Mouse (Mus musculus) liver, postnatal 0 days (tissue): ENCODE results near the gene Trim12a. TPM values are rescaled to one million over a fixed set of nuclear protein-coding genes. Genes with fewer than 3 reads are reported as not detected.
A peak's percentile ranks its signal among the peaks of the same experiment; 100 is the strongest.
"Not testable (repeated sequence)": the region's sequence is repeated elsewhere in the genome, so short reads cannot be mapped to it uniquely, and the experiment has no call there.

Source experiments
- ATAC-seq: fragments of 200-750 bp; cut with Nextera tagmentation; 2 replicates; pipeline ENCODE4 v1.8.0; 2017; ENCODE audit warnings: mild to moderate bottlenecking, moderate library complexity
- DNase-seq: peaks from one replicate; pipeline ENCODE4 v3.0.0-alpha.2; 2016
- H3K27ac ChIP-seq: fragments of 300-500 bp; sonication (generic); 2 replicates; pipeline ENCODE4 v1.5.1; 2014; ENCODE audit warnings: antibody characterized with exemption, moderate library complexity, mild to moderate bottlenecking, low read depth
- H3K27me3 ChIP-seq: fragments of 300-500 bp; sonication (generic); 2 replicates; pipeline ENCODE4 v1.6.1; 2014; ENCODE audit warnings: low read length, control low read depth, mixed read lengths; ENCODE audit not compliant: insufficient read depth
- H3K36me3 ChIP-seq: fragments of 300-500 bp; sonication (generic); replicated peaks from 2 replicates; pipeline ENCODE4 v1.6.1; 2014; ENCODE audit warnings: mild to moderate bottlenecking, control low read depth, low read length, moderate library complexity, mixed read lengths; ENCODE audit not compliant: insufficient read depth
- H3K4me1 ChIP-seq: fragments of 300-500 bp; sonication (generic); 2 replicates; pipeline ENCODE4 v1.6.1; 2014; ENCODE audit warnings: antibody characterized with exemption, mild to moderate bottlenecking, control low read depth; ENCODE audit not compliant: insufficient read depth
- H3K4me2 ChIP-seq: fragments of 300-500 bp; sonication (generic); 2 replicates; pipeline ENCODE4 v1.6.1; 2014; ENCODE audit warnings: low read depth, mild to moderate bottlenecking, low read length, moderate library complexity, mixed read lengths
- H3K4me3 ChIP-seq: fragments of 300-500 bp; sonication (generic); 2 replicates; pipeline ENCODE4 v1.5.1; 2014; ENCODE audit warnings: low read depth, low read length
- H3K9ac ChIP-seq: fragments of 300-500 bp; sonication (generic); replicated peaks from 2 replicates; pipeline ENCODE4 v1.6.1; 2014; ENCODE audit warnings: mild to moderate bottlenecking, moderate library complexity
- H3K9me3 ChIP-seq: fragments of 300-500 bp; sonication (generic); 2 replicates; pipeline ENCODE4 v1.6.1; 2016; ENCODE audit warnings: mild to moderate bottlenecking, control low read depth, low read length, mixed read lengths
- CTCF ChIP-seq: sonication (generic); IDR thresholded peaks from 2 replicates; pipeline ENCODE4 v1.5.1; 2016; ENCODE audit warnings: antibody characterized with exemption, low read depth
- EP300 ChIP-seq: IDR thresholded peaks from 2 replicates; pipeline ENCODE4 v1.6.1; 2016; ENCODE audit warnings: antibody characterized with exemption, low read depth, mild to moderate bottlenecking
- WGBS: fragments of 180-500 bp; shearing (Covaris S2); extraction: QIAGEN DNeasy Blood & Tissue Kit; methylation state at CpG from one replicate; pipeline ENCODE4 v1.1.7; 2014; ENCODE audit not compliant: insufficient replicate concordance; 5-methylcytosine and 5-hydroxymethylcytosine counted together
- polyA plus RNA-seq: library from polyadenylated mRNA; unstranded; fragments of >200 nt; fragmentation: Nextera tagmentation; extraction: Ambion mirVana; gene quantifications from 2 replicates; pipeline ENCODE4 v1.2.1, GENCODE M21; 2015

The Trim12a gene
- polyA plus RNA-seq, 1 experiment from 2014 or later, result 5.7 TPM

- TF ChIP-seq CTCF (no peak), EP300 (no peak)
- WGBS, result 73% methylated on average over 9 of the region's 9 CpGs
Observed at GRCm38 (mm10) chr7:104322028-104322427, 6.8 kb upstream of the Trim12a start.

GRCm38 (mm10) chr7:104314796-104315353 lies 391 bp downstream of the Trim12a start:
- Histone ChIP-seq H3K9me3 (no peaks in the 10 kb centered on the region), H3K4me3 (peak overlapping the region; percentile 64), H3K4me2 (peak overlapping the region; percentile 63), H3K27ac (peak overlapping the region; percentile 91), H3K27me3 (no peaks in the 10 kb centered on the region), H3K36me3 (no peaks in the 10 kb centered on the region), H3K4me1 (0 out of 2 replicates have a peak, but pooled peaks cover 4% of the 10 kb centered on the region), H3K9ac (peak overlapping the region; percentile 69)
- peak; percentile 57 for DNase-seq
- peak; percentile 77 for ATAC-seq
- 2% methylated on average over 15 of the region's 15 CpGs for WGBS
- TF ChIP-seq CTCF (no peak), EP300 (no peak)

More at GRCm38 (mm10) chr7:104322028-104322427, 6.8 kb upstream of the Trim12a start:
- H3K27ac ChIP-seq, result no peak overlapping the region
- no peak for ATAC-seq
- H3K27me3 ChIP-seq, result no peaks in the 10 kb centered on the region
- no peak overlapping the region for H3K4me3 ChIP-seq
- no peaks in the 10 kb centered on the region for H3K4me1 ChIP-seq
- DNase-seq, result no peak
- no peaks in the 10 kb centered on the region for H3K36me3 ChIP-seq
- H3K4me2 ChIP-seq, result no peak overlapping the region
- no peak overlapping the region for H3K9ac ChIP-seq
- H3K9me3 ChIP-seq, result no peaks in the 10 kb centered on the region

- Histone ChIP-seq H3K9me3 (no peaks in the 10 kb centered on the region), H3K4me2 (no peak overlapping the region), H3K4me3 (no peak overlapping the region), H3K27ac (no peak overlapping the region), H3K4me1 (no peaks in the 10 kb centered on the region), H3K9ac (no peak overlapping the region), H3K27me3 (no peaks in the 10 kb centered on the region), H3K36me3 (no peaks in the 10 kb centered on the region)
- ATAC-seq (no peak), DNase-seq (no peak)
- 74% methylated on average over 5 of the region's 5 CpGs for WGBS
- TF ChIP-seq CTCF, result no peak
- TF ChIP-seq EP300, result no peak
Observed at GRCm38 (mm10) chr7:104291638-104292400, 23.4 kb downstream of the Trim12a start.

GRCm38 (mm10) chr7:104290641-104291040 lies 24.6 kb downstream of the Trim12a start:
- H3K4me2 ChIP-seq, result no peak overlapping the region
- no peak overlapping the region for H3K9ac ChIP-seq
- H3K4me1 ChIP-seq, result no peaks in the 10 kb centered on the region
- no peak for TF ChIP-seq CTCF
- no peak for TF ChIP-seq EP300
- no peak for DNase-seq
- H3K9me3 ChIP-seq, result no peaks in the 10 kb centered on the region
- WGBS, result 76% methylated on average over 1 of the region's 1 CpGs
- no peaks in the 10 kb centered on the region for H3K36me3 ChIP-seq
- H3K27ac ChIP-seq, result no peak overlapping the region
- no peak overlapping the region for H3K4me3 ChIP-seq
- no peaks in the 10 kb centered on the region for H3K27me3 ChIP-seq
- no peak for ATAC-seq

GRCm38 (mm10) chr7:104287576-104288443 lies 27.5 kb downstream of the Trim12a start, which contains the start of gene Trim5:
TSS of gene Trim5 (minus strand) at chr7:104288094.
- H3K27ac ChIP-seq, result peak within 1 kb of the TSS; percentile 64
- H3K9me3 ChIP-seq, H3K4me1 ChIP-seq, H3K36me3 ChIP-seq, H3K27me3 ChIP-seq: not testable (repeated sequence)
- 0 out of 2 replicates have a peak within 1 kb of the TSS, but pooled peaks have one; percentile 1 for H3K9ac ChIP-seq
- peak within 1 kb of the TSS; percentile 36 for H3K4me2 ChIP-seq
- WGBS, result 32% methylated on average over 14 of the region's 14 CpGs
- ATAC-seq (peak; percentile 99), DNase-seq (peak; percentile 59)
- H3K4me3 ChIP-seq, result peak within 1 kb of the TSS; percentile 44

- WGBS, result 66% methylated on average over 2 of the region's 3 CpGs
- not testable (repeated sequence) for H3K27me3 ChIP-seq, H3K9ac ChIP-seq, H3K4me2 ChIP-seq, H3K27ac ChIP-seq, H3K9me3 ChIP-seq, H3K36me3 ChIP-seq, ATAC-seq, H3K4me3 ChIP-seq, H3K4me1 ChIP-seq, DNase-seq
Observed at GRCm38 (mm10) chr7:104279361-104279760, 35.9 kb downstream of the Trim12a start.

- not testable (repeated sequence) for H3K9ac ChIP-seq, H3K36me3 ChIP-seq, DNase-seq, H3K4me3 ChIP-seq, H3K27me3 ChIP-seq, H3K4me2 ChIP-seq, ATAC-seq, H3K4me1 ChIP-seq, H3K27ac ChIP-seq, H3K9me3 ChIP-seq
- WGBS, result 66% methylated on average over 3 of the region's 5 CpGs
Observed at GRCm38 (mm10) chr7:104265335-104265734, 49.9 kb downstream of the Trim12a start.

- ATAC-seq, H3K27ac ChIP-seq, DNase-seq, H3K4me1 ChIP-seq, H3K9me3 ChIP-seq, H3K9ac ChIP-seq, H3K4me2 ChIP-seq, H3K27me3 ChIP-seq, H3K4me3 ChIP-seq, H3K36me3 ChIP-seq: not testable (repeated sequence)
- 82% methylated on average over 4 of the region's 4 CpGs for WGBS
Observed at GRCm38 (mm10) chr7:104260380-104260779, 54.9 kb downstream of the Trim12a start.
